Mouse (Mus musculus) CH12.LX (cell line): ENCODE data around the gene Dnajc1. TPM values are rescaled to one million over a fixed set of nuclear protein-coding genes. Genes with fewer than 3 reads are reported as not detected.

Experiments used
- DNase-seq: peaks from one replicate; pipeline ENCODE4 v3.0.0-alpha.2; 2013; ENCODE audit errors: extremely low read depth
- H3K27ac ChIP-seq: 2 replicates; pipeline ENCODE4 v1.5.1; 2012; ENCODE audit warnings: low read depth, mild to moderate bottlenecking, control low read depth, moderate library complexity; ENCODE audit not compliant: insufficient read depth
- H3K27me3 ChIP-seq: replicated peaks from 2 replicates; pipeline ENCODE3; 2012; ENCODE audit warnings: inconsistent platforms
- H3K36me3 ChIP-seq, 2 experiments: replicated peaks in 1 of 2; 2 replicates each; pipeline versions ENCODE3 to v1.6.1; 2012; ENCODE audit warnings: inconsistent platforms in 1 of 2, low read length in 1 of 2, mild to moderate bottlenecking in 1 of 2, mixed read lengths in 1 of 2, moderate library complexity in 1 of 2; ENCODE audit not compliant: control insufficient read depth in 1 of 2, insufficient read depth in 1 of 2
- H3K4me1 ChIP-seq, 2 experiments: 2 replicates each; pipeline ENCODE4 v1.6.1; 2012; ENCODE audit warnings: inconsistent platforms in 1 of 2, moderate library complexity in 1 of 2; ENCODE audit not compliant: insufficient read depth in 2 of 2, control insufficient read depth in 1 of 2
- H3K4me2 ChIP-seq: 2 replicates; pipeline ENCODE4 v1.6.1; 2012; ENCODE audit warnings: low read depth, mild to moderate bottlenecking, control low read depth; ENCODE audit not compliant: poor library complexity, insufficient read depth, severe bottlenecking
- H3K4me3 ChIP-seq, 3 experiments: fragments of 150-350 bp in 1 of 3; sonication (generic) in 1 of 3; replicated peaks in 1 of 3; 2 replicates each; pipeline versions ENCODE3 to v1.5.1; 2011 to 2012; ENCODE audit warnings: low read depth in 2 of 3, low read length in 2 of 3, mild to moderate bottlenecking in 2 of 3, moderate library complexity in 2 of 3, control low read depth in 1 of 3, improper control_type of control experiment in 1 of 3, inconsistent platforms in 1 of 3, mixed read lengths in 1 of 3; ENCODE audit not compliant: poor library complexity in 1 of 3
- H3K79me2 ChIP-seq: replicated peaks from 2 replicates; pipeline ENCODE4 v1.6.1; 2012; ENCODE audit warnings: mild to moderate bottlenecking, moderate library complexity; ENCODE audit not compliant: control insufficient read depth, poor library complexity, insufficient read depth, severe bottlenecking; ENCODE audit errors: extremely low read depth
- H3K9ac ChIP-seq: 2 replicates; pipeline ENCODE4 v1.6.1; 2012; ENCODE audit warnings: low read depth, mild to moderate bottlenecking, control low read depth, moderate library complexity; ENCODE audit not compliant: insufficient read depth
- H3K9me3 ChIP-seq: replicated peaks from 2 replicates; pipeline ENCODE3; 2012; ENCODE audit warnings: low read length, inconsistent platforms, mixed read lengths
- CHD2 ChIP-seq: IDR thresholded peaks from 2 replicates; pipeline ENCODE4 v1.6.1; 2011; ENCODE audit warnings: low read length, improper control_type of control experiment
- CTCF ChIP-seq, 2 experiments: IDR thresholded peaks in 1 of 2; conservative IDR thresholded peaks in 1 of 2; 2 replicates each; pipeline ENCODE4 v1.5.1; 2011 to 2012; ENCODE audit warnings: low read depth in 2 of 2, low read length in 2 of 2, improper control_type of control experiment in 1 of 2, inconsistent platforms in 1 of 2, mild to moderate bottlenecking in 1 of 2, moderate library complexity in 1 of 2
- E2F4 ChIP-seq: IDR thresholded peaks from 2 replicates; pipeline ENCODE4 v1.6.1; 2011; ENCODE audit warnings: low read depth, low read length, improper control_type of control experiment; ENCODE audit not compliant: insufficient replicate concordance
- ELF1 ChIP-seq: IDR thresholded peaks from 2 replicates; pipeline ENCODE4 v1.6.1; 2014; ENCODE audit warnings: low read depth, mild to moderate bottlenecking, inconsistent platforms, low read length, improper control_type of control experiment
- EP300 ChIP-seq: IDR thresholded peaks from 2 replicates; pipeline ENCODE4 v1.6.1; 2011; ENCODE audit warnings: low read length, improper control_type of control experiment
- IRF4 ChIP-seq: IDR thresholded peaks from 2 replicates; pipeline ENCODE4 v1.6.1; 2014; ENCODE audit warnings: low read depth, mild to moderate bottlenecking, inconsistent platforms, low read length, improper control_type of control experiment
- JUN ChIP-seq: IDR thresholded peaks from 2 replicates; pipeline ENCODE4 v1.6.1; 2011; ENCODE audit warnings: low read depth, mild to moderate bottlenecking, low read length, improper control_type of control experiment, moderate library complexity; ENCODE audit not compliant: insufficient read depth
- MAX ChIP-seq: IDR thresholded peaks from 2 replicates; pipeline ENCODE4 v1.6.1; 2011; ENCODE audit warnings: low read length, improper control_type of control experiment
- MAZ ChIP-seq: IDR thresholded peaks from 2 replicates; pipeline ENCODE4 v1.6.1; 2012; ENCODE audit warnings: low read depth, mild to moderate bottlenecking, inconsistent platforms, low read length, improper control_type of control experiment, moderate library complexity
- MYC ChIP-seq: IDR thresholded peaks from 2 replicates; pipeline ENCODE4 v1.6.1; 2011; ENCODE audit warnings: low read depth, mild to moderate bottlenecking, improper control_type of control experiment, low read length
- NRF1 ChIP-seq: IDR thresholded peaks from 2 replicates; pipeline ENCODE4 v1.6.1; 2014; ENCODE audit warnings: low read depth, mild to moderate bottlenecking, inconsistent platforms, low read length, improper control_type of control experiment, moderate library complexity
- POLR2A ChIP-seq: IDR thresholded peaks from 2 replicates; pipeline ENCODE4 v1.6.1; 2011; ENCODE audit warnings: low read depth, mild to moderate bottlenecking, improper control_type of control experiment, low read length
- RAD21 ChIP-seq: IDR thresholded peaks from 2 replicates; pipeline ENCODE4 v1.6.1; 2011; ENCODE audit warnings: low read depth, mild to moderate bottlenecking, low read length, improper control_type of control experiment, moderate library complexity
- SIN3A ChIP-seq: IDR thresholded peaks from 2 replicates; pipeline ENCODE4 v1.6.1; 2012; ENCODE audit warnings: low read length, improper control_type of control experiment, inconsistent platforms
- SMC3 ChIP-seq: IDR thresholded peaks from 2 replicates; pipeline ENCODE4 v1.6.1; 2011; ENCODE audit warnings: low read depth, low read length, improper control_type of control experiment
- TBP ChIP-seq: conservative IDR thresholded peaks from 2 replicates; pipeline ENCODE4 v1.6.1; 2011; ENCODE audit warnings: low read depth, low read length, improper control_type of control experiment
- UBTF ChIP-seq: IDR thresholded peaks from 2 replicates; pipeline ENCODE4 v1.6.1; 2012; ENCODE audit warnings: low read depth, mild to moderate bottlenecking, inconsistent platforms, low read length, improper control_type of control experiment, moderate library complexity
- ZKSCAN1 ChIP-seq: IDR thresholded peaks from 2 replicates; pipeline ENCODE4 v1.6.1; 2012; ENCODE audit warnings: low read depth, inconsistent platforms, low read length, improper control_type of control experiment, borderline replicate concordance
- ZMIZ1 ChIP-seq: IDR thresholded peaks from 2 replicates; pipeline ENCODE4 v1.6.1; 2012; ENCODE audit warnings: low read depth, mild to moderate bottlenecking, inconsistent platforms, low read length, improper control_type of control experiment
- dilution Hi-C: fragments of 300-500 bp; cut with MboI; formaldehyde crosslinking; loops from 2 replicates; pipeline ENCODE4 v1.14.3; 2020; ENCODE audit warnings: low sequenced_read_pairs; ENCODE audit not compliant: extremely low pct_unique_long_range_greater_than_20kb, extremely low pct_ligation_motif_present
- in situ Hi-C: fragments of 300-500 bp; cut with MboI; formaldehyde crosslinking; loops from 3 replicates; pipeline ENCODE4 v1.14.3; 2019; ENCODE audit warnings: low sequenced_read_pairs, low pct_ligation_motif_present, low pct_unique_long_range_greater_than_20kb, mixed read lengths
- polyA plus RNA-seq: library from polyadenylated mRNA; unstranded; fragments of >175 nt; gene quantifications from 2 replicates; pipeline ENCODE4 v1.2.1, GENCODE M21; 2012; ENCODE audit warnings: low read depth; ENCODE audit not compliant: insufficient read length
- total RNA-seq, 2 experiments: library from RNA; depleted of rRNA; stranded (reverse); fragments of 300-350 nt in 1 of 2; fragments of >200 nt in 1 of 2; gene quantifications; 2 replicates each; pipeline ENCODE4 v1.2.3; 2012 to 2014

Gene Dnajc1
- total and polyA plus RNA-seq, 3 experiments = 13.5 to 32.9 (median 17.1) TPM

DNA sequence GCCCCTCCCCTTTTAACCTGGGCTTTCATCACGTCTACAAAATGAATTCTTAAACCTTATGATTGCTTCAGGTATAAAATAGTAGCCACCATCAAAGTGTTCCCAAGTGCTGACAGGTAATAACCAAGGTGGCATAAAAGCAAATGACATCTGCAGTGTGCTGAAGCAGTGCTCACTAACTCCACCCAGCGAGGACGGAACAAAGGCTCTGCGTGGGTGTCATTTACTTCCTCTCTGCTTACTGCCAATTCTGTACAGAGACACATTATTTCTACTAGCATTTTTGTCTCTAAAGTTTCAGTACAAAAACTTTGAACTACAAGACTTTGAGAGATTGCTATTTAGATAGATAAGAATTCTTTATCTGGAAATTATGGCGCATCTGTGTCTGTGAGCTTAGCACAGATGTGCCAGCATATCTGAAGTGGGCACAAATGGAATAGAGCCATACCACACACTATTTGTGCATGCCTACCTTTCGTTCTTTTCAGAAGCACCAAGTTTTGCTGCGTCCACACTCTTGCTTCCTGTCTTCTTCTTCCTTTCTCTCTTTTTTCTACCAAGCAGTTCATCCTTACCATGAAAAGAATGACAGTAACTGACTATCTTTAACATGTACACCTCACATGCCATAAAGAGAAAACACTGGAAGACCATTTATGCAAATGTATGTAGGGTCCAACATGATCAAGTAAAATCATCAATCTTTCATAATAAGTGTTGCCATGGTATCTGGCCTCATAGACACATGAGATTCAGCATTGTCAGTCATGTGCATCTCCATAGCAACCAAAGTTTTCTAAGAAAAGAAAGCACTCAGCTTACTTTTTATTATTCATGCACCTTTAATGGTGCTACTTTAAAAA lies 85.0 kb downstream of the Dnajc1 start:
- 0 out of 4 replicates have a peak, but pooled peaks cover 0 to 12% of the 10 kb centered on the region in 2 experiments for H3K4me1 ChIP-seq
- in situ Hi-C loops (no loop called here), dilution Hi-C loops (no loop called here)
- H3K27me3 ChIP-seq = no peaks in the 10 kb centered on the region
- TF ChIP-seq ELF1 (no peak), CTCF (conservative IDR thresholded peaks at IDR 0.05 in 1 of 2, IDR thresholded peaks at IDR 0.05 in 1 of 2; ENCODE audit: low read depth in 2 of 2, low read length in 2 of 2) (no peak), MYC (no peak), UBTF (no peak), EP300 (no peak), ZMIZ1 (no peak)
- no peak overlapping the region for H3K4me3 ChIP-seq
- no peaks in the 10 kb centered on the region for H3K79me2 ChIP-seq
- peaks cover 0 to 6% of the 10 kb centered on the region in 2 experiments for H3K36me3 ChIP-seq
- H3K9ac ChIP-seq = no peak overlapping the region
- peak; percentile 7 for DNase-seq
- H3K9me3 ChIP-seq = no peaks in the 10 kb centered on the region
- no peak overlapping the region; the same call in 1 of the 2 replicates for H3K27ac ChIP-seq
- H3K4me2 ChIP-seq = no peak overlapping the region

DNA sequence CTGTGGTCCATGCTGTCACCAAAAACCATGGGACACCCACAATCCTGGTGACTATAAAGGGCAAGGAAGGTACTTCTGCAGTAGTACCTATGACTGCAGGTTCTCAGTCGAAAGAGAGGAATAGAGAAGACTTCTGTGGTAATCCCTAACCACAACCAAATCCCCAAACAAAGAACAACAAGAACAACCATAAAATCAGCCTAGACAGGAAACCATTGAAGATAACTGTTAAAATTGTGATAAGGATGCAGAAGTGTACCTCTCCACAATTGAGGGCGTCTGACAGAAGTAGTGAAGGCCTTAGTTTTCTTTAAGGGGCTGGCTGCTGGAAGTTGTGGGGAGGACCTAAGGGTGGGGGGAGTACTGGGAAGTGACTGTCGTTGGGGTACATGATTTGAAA lies 91.7 kb downstream of the Dnajc1 start:
- H3K36me3 ChIP-seq = peaks cover 7 to 19% of the 10 kb centered on the region in 2 experiments
- dilution Hi-C loops (no loop called here), in situ Hi-C loops (no loop called here)
- TF ChIP-seq IRF4 (no peak), TBP (no peak)
- no peak for DNase-seq
- H3K4me3 ChIP-seq = no peak overlapping the region
- H3K27me3 ChIP-seq = no peaks in the 10 kb centered on the region
- no peak overlapping the region for H3K9ac ChIP-seq
- no peaks in the 10 kb centered on the region for H3K9me3 ChIP-seq
- no peak overlapping the region for H3K27ac ChIP-seq
- H3K79me2 ChIP-seq = no peaks in the 10 kb centered on the region
- 0 out of 4 replicates have a peak, but pooled peaks cover 0 to 8% of the 10 kb centered on the region in 2 experiments for H3K4me1 ChIP-seq
- H3K4me2 ChIP-seq = no peak overlapping the region

DNA sequence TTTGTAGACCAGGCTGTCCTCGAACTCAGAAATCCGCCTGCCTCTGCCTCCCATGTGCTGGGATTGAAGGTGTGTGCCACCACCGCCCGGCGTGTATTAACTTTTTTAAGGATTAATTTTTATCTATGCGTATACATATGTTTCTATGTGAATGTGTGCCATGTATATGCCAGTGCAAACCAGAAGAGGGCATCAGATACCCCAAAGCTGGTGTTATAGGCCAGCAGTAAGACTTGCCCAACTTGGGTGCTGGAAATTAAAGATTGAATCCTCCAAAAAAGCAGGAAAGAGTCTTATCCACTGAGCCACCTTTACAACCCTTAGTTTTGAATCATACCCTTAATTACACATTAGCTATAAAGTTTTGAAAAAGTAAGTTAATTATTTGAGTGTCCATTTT lies 107.5 kb downstream of the Dnajc1 start:
- Histone ChIP-seq H3K27me3 (no peaks in the 10 kb centered on the region), H3K36me3 (peaks cover 6 to 18% of the 10 kb centered on the region in 2 experiments), H3K9me3 (no peaks in the 10 kb centered on the region), H3K4me2 (no peak overlapping the region), H3K9ac (no peak overlapping the region), H3K79me2 (no peaks in the 10 kb centered on the region), H3K4me1 (peaks cover 0 to 5% of the 10 kb centered on the region in 2 experiments; a peak in 2 of 4 replicates), H3K4me3 (no peak overlapping the region), H3K27ac (no peak overlapping the region)
- dilution Hi-C loops (no loop called here), in situ Hi-C loops (no loop called here)
- TF ChIP-seq CHD2 (no peak), E2F4 (no peak), RAD21 (peak; percentile 11), SMC3 (0 out of 2 replicates have a peak, but pooled peaks have one; percentile 15), ELF1 (no peak), NRF1 (no peak), MAZ (no peak), ZKSCAN1 (no peak), SIN3A (no peak), MAX (no peak), CTCF (conservative IDR thresholded peaks at IDR 0.05 in 1 of 2, IDR thresholded peaks at IDR 0.05 in 1 of 2; ENCODE audit: low read depth in 2 of 2, low read length in 2 of 2) (peak in 1 of 2 experiments; percentile 28; a peak in 2 of 4 replicates), JUN (no peak), POLR2A (no peak)
- DNase-seq = peak; percentile 3
